Mouse (Mus musculus): ENCODE data around the gene Mrps21. TPM values are rescaled to one million over a fixed set of nuclear protein-coding genes. Genes with fewer than 3 reads are reported as not detected.
"Not testable (repeated sequence)": the region's sequence is repeated elsewhere in the genome, so short reads cannot be mapped to it uniquely, and the experiment has no call there.

Mrps21 gene
- total and polyA plus RNA-seq, 3 experiments: 251 to 557 (median 317) TPM

GRCm38 (mm10) chr3:95899800-95900524 is 28.6 kb upstream of the Mrps21 start:
- Histone ChIP-seq H3K36me3 (replicated peaks in 1 of 2; ENCODE audit: control insufficient read depth in 1 of 2, insufficient read depth in 1 of 2, low read length in 1 of 2) (peaks cover 7 to 35% of the 10 kb centered on the region in 2 experiments), H3K4me2 (ENCODE audit: insufficient read depth, low read depth, poor library complexity, severe bottlenecking) (no peak overlapping the region), H3K4me1 (ENCODE audit: control insufficient read depth in 1 of 2, insufficient read depth in 2 of 2) (peaks cover 7 to 25% of the 10 kb centered on the region in 2 experiments), H3K27me3 (replicated peaks) (peaks cover 4% of the 10 kb centered on the region), H3K27ac (ENCODE audit: insufficient read depth, low read depth) (no peak overlapping the region), H3K9me3 (replicated peaks; ENCODE audit: low read length) (no peaks in the 10 kb centered on the region), H3K4me3 (replicated peaks in 1 of 3; ENCODE audit: low read depth in 2 of 3, low read length in 2 of 3, poor library complexity in 1 of 3) (no peak overlapping the region), H3K79me2 (replicated peaks; ENCODE audit: control insufficient read depth, extremely low read depth, insufficient read depth, poor library complexity, severe bottlenecking) (peaks cover under 1% of the 10 kb centered on the region; the same call in 1 of the 2 replicates), H3K9ac (ENCODE audit: insufficient read depth, low read depth) (no peak overlapping the region)
- TF ChIP-seq UBTF (IDR thresholded peaks at IDR 0.05; ENCODE audit: low read depth, low read length): no peak
- no peak for TF ChIP-seq SMC3 (IDR thresholded peaks at IDR 0.05; ENCODE audit: low read depth, low read length)
- TF ChIP-seq KAT2A (IDR thresholded peaks at IDR 0.05; ENCODE audit: insufficient replicate concordance, low read length): no peak
- TF ChIP-seq ZKSCAN1 (IDR thresholded peaks at IDR 0.05; ENCODE audit: borderline replicate concordance, low read depth, low read length): no peak
- no peak for TF ChIP-seq ZC3H11A (IDR thresholded peaks at IDR 0.05; ENCODE audit: low read depth, low read length)
- no peak for TF ChIP-seq RCOR1 (conservative IDR thresholded peaks at IDR 0.05; ENCODE audit: low read depth, low read length)
- TF ChIP-seq MXI1 (IDR thresholded peaks at IDR 0.05; ENCODE audit: low read depth, low read length): no peak
- TF ChIP-seq POLR2AphosphoS2 (IDR thresholded peaks at IDR 0.05; ENCODE audit: low read depth, low read length): no peak
- no peak for TF ChIP-seq ZNF384 (IDR thresholded peaks at IDR 0.05; ENCODE audit: low read depth, low read length)
- no peak for TF ChIP-seq MAX (IDR thresholded peaks at IDR 0.05; ENCODE audit: low read length)
- no peak for TF ChIP-seq MAZ (IDR thresholded peaks at IDR 0.05; ENCODE audit: low read depth, low read length)
- dilution Hi-C loops (cut with MboI; ENCODE audit: extremely low pct_ligation_motif_present, extremely low pct_unique_long_range_greater_than_20kb, low sequenced_read_pairs) (no loop called here), in situ Hi-C loops (cut with MboI; ENCODE audit: low pct_ligation_motif_present, low pct_unique_long_range_greater_than_20kb, low sequenced_read_pairs) (loop anchor here (5.0 kb wide), 1 partner anchor 33 kb away; no protein-coding TSS in a partner anchor)
- DNase-seq (ENCODE audit: extremely low read depth): no peak

GRCm38 (mm10) chr3:95895501-95895900 is 24.2 kb upstream of the Mrps21 start:
- dilution Hi-C loops (cut with MboI; ENCODE audit: extremely low pct_ligation_motif_present, extremely low pct_unique_long_range_greater_than_20kb, low sequenced_read_pairs): not testable (repeated sequence)
- peaks cover 15% of the 10 kb centered on the region for H3K79me2 ChIP-seq (replicated peaks; ENCODE audit: control insufficient read depth, extremely low read depth, insufficient read depth, poor library complexity, severe bottlenecking)

More at GRCm38 (mm10) chr3:95895501-95895900, 24.2 kb upstream of the Mrps21 start:
- DNase-seq (ENCODE audit: extremely low read depth); H3K27ac ChIP-seq (ENCODE audit: insufficient read depth, low read depth); H3K9me3 ChIP-seq (replicated peaks; ENCODE audit: low read length); in situ Hi-C loops (cut with MboI; ENCODE audit: low pct_ligation_motif_present, low pct_unique_long_range_greater_than_20kb, low sequenced_read_pairs); H3K9ac ChIP-seq (ENCODE audit: insufficient read depth, low read depth); H3K4me3 ChIP-seq (replicated peaks in 1 of 3; ENCODE audit: low read depth in 2 of 3, low read length in 2 of 3, poor library complexity in 1 of 3); H3K27me3 ChIP-seq (replicated peaks); H3K4me2 ChIP-seq (ENCODE audit: insufficient read depth, low read depth, poor library complexity, severe bottlenecking): not testable (repeated sequence)
- Histone ChIP-seq H3K4me1 (ENCODE audit: control insufficient read depth in 1 of 2, insufficient read depth in 2 of 2) (peaks cover 10 to 49% of the 10 kb centered on the region in 2 experiments), H3K36me3 (replicated peaks in 1 of 2; ENCODE audit: control insufficient read depth in 1 of 2, insufficient read depth in 1 of 2, low read length in 1 of 2) (peaks cover 7 to 32% of the 10 kb centered on the region in 2 experiments)
